Mouse (Mus musculus) layer of hippocampus, postnatal 25 days (tissue): Measurements from ENCODE around the gene Ap3b1. TPM values are rescaled to one million over a fixed set of nuclear protein-coding genes. Genes with fewer than 3 reads are reported as not detected.
A peak's percentile ranks its signal among the peaks of the same experiment; 100 is the strongest.
"Not testable (repeated sequence)": the region's sequence is repeated elsewhere in the genome, so short reads cannot be mapped to it uniquely, and the experiment has no call there.

Source experiments
- DNase-seq, 2 experiments: peaks; one replicate each; pipeline ENCODE4 v3.0.0; 2022; ENCODE audit warnings: mixed read lengths in 2 of 2, low spot score in 1 of 2; ENCODE audit errors: extremely low spot score in 1 of 2
- total RNA-seq, 2 experiments: library from RNA; stranded (reverse); gene quantifications; 2 replicates each; pipeline ENCODE4 v1.2.3; 2021

Ap3b1 gene
- total RNA-seq: 10 to 100 TPM; 51.4 to 57.4 TPM

DNA sequence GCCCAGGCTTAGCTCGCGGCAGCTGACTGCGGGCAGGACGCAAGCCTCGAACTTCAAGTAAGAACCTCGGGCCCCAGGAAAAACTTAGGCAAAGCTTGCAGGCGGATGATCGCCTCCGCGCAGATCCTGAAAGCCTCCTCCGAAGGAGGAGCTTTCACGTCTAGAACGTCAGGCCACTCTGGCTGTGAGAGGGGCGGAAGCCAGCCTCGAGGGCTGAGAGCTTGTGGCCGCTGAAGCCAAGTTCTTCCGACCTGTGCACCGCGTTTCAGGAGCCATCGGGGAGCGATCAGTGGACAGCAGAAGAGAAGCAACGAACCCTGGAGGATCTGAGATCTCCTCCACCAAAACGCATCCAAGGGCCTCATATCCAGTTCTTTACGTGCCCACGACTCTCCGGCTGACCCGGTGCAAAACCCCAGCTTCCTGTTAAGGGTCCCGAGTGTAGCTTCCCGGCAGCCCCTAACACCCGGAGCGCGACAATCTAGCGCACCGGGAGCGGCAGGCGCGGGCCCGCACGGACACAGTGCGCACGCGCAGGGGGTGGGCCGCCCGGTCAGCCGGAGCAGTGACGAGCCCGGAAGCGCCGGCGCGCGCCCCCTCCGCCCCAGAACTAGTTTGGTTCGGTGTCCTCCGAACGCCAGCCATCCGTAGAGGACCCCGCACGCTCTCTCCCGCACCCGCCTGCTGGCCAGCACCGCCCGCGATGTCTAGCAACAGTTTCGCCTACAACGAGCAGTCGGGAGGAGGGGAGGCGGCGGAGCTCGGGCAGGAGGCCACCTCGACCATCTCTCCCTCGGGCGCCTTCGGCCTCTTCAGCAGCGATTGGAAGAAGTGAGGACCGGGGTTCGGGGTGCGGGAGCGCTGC, at the start of gene Ap3b1:
Gene Ap3b1 (plus strand): TSS at position 560 of the 865 bp plus-strand sequence.
- DNase-seq: peak; percentile 84 to 90

DNA sequence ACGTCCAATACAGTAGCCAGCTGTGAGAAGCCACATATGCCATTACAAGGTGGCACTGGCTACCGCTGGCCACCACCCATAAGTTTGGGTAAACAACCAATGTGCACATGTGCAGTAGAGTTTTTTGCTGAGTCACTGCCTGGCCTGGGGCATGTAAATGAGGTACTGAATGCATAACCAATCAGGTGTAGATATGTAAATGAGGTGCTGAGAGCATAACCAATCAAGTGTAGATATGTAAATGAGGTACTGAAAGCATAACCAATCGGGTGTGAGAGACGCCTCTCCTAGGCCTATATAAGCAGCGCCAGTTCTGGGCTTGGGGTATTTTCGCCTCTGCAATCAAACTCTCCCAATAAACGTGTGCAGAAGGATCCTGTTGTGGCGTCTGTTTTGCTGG, 45.9 kb upstream of the Ap3b1 start:
- not testable (repeated sequence) for DNase-seq

DNA sequence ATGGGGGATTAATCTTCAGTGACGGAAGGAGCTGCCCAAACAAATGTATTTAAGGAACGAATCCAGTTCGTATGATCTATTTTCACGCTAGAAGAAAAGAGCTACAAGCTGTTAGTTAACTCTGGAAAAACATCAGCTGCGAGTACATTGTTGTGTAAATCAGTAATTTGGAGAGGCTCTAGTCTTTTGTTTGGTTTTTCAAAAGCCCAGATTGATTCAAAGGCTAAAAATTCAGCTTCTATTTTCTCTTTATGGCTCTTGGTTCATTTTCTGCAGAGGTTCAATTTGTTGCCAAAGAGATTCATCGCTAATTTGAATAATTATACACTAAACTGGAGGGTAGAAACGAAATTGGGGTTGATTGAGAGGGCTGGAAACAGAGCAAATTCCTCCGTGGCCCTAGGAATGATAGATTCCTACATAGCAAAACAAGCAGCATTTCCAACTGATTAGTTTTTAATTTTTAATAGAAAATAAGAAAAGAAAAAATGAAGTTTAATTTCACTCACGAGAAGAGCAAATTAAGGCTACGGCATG, 41.7 kb upstream of the Ap3b1 start:
- no peak for DNase-seq

DNA sequence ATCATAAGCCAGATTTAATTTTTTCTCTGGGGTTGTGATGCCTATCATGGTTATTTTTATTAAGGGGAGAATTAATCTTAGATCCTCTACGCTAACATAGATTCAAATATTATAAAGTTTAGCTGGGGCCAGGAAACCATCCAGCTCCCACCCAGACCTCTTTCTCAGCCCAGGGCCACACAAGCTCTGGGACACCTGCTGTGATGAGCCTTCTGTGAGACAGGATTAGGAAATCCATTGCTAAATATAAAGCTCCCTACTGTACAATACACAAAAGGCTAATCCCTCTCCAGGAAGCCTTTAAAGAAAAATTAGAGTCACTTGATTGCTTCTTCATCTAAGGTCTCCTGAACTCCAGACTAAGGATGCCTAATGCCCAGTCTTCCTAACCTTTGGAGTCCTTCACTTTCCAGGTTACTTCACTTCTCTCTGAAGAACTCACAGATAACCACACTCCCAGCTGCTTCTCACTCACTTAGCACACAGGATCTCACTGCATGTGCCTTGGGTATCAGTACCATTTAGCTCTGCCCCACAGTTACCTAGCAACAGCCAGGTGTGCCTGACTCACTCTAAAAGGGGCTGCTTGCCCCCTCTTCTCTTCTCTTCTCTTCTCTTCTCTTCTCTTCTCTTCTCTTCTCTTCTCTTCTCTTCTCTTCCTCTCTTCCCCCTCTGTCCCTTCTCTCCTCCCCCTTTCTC, 37.5 kb upstream of the Ap3b1 start:
- DNase-seq: no peak

DNA sequence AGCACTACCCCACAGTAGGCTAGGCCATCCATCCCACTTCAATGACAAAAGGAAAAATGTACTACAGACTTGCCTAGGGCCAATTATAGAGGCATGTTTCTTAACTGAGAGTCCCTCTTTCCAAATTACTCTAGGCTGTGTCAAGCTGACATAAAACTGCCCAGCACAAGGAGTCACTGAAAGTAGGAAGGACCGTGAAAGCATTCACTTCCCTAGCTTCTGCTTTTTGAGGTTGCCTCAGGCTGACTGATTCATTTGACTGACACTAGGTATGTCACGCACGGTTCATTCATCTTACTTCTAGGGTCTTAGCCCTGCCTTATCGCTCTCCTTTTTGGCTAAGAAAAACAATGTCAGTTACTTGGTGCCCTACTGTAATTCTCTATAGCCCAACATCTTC, 36.3 kb upstream of the Ap3b1 start:
- no peak for DNase-seq

DNA sequence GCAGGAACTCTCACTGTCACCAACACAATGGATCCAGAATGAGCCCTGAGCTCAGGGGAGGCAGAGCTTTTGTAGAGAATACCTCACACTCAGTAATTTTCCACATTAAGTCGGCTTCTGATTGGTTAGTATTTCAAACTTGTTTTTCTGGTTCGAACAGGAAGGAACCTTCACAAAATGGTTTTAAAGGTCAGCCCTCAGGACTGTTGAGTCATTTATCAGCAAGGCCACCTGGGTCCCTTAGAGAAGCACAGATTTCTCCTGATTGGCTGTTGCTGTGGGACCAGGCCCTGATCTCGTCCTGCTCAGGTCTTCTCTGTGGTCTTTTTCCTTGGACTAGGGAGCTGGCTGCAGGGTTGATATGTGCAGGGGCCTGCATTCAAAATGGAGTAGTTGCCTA, 30.7 kb upstream of the Ap3b1 start:
- no peak for DNase-seq

DNA sequence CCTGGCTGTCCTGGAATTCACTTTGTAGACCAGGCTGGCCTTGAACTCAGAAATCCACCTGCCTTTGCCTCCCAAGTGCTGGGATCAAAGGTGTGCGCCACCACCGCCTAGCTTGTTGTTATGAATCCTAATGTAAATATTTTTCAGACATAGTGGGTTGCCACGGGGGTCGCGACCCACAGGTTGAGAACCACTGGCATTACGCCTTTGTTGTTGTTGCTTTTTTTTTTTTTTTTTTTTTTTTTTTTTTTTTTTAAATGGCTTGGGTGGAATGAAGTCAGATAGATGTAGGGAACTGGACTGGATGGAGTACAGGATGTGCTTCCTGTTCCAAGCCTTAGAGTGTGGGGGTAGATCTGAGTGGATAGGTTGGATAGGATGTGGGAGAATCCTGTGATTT, 29.8 kb upstream of the Ap3b1 start:
- DNase-seq: not testable (repeated sequence)

DNA sequence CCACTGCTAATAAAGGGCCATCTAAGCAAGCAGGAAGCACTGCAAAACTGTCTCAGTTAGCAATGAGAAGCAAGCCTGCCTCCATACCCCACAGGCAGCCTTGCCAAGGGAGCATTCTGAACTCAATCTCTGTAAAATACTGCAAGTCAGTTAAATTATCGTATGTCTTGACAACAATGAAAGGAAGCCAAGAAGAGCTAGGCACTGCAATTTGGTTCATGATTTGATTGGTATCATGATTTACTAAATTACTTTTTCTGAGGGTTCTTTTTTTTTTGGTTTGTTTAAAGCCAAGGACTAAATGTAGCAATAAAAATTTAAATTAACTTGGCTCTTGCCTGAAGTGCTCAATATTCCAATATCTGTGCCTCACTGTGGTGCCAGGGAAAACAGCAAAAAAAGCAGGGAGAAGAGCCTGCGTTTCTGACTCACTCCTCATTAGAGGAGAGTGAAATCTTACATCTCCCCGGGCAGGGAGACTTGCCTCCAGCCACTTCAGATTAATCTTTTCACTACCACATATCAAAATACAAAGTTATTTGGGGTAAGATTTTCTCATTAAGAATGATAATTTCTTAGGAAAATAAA, 28.3 kb upstream of the Ap3b1 start:
- no peak for DNase-seq

DNA sequence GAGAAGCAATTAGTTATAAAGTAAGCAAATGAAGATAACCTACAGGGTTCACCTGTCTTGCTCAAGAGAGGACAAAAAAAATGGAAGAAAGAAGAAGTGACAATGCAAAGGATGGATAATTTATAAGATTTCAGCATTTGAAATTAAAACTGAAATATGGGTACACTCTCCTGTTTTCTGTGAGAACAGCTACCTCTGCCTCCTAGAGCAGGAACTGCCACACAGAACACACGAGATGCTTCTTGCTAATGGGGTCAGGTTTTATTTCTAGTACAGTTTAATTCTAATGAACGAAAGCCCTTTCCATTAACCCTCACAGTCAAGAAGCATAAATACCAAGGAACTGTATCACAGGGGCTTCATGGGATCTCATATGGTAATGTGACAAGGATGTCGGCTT, 20.4 kb upstream of the Ap3b1 start:
- no peak for DNase-seq

DNA sequence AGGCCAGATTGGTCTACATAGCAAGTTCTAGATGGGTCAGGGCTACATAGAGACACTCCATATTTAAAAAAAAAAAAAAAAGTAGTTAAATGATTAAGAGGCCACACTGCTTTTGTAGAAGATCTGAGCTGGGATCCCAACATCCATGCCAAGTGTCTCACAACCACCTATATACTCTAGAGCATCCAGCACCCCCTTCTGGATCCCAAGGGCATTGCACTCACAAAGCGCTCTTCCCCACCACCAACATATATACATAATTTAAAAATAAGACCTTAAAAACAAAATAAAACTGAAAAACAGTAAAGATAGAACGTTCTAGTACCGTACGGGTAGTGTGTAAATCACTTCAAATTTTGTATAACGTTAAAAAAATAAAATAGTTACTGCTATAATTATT, 15.6 kb upstream of the Ap3b1 start:
- no peak for DNase-seq

- not testable (repeated sequence) for DNase-seq
These were observed 14.2 kb upstream of the Ap3b1 start for GRCm38 (mm10) chr13:94344600-94344999.

DNA sequence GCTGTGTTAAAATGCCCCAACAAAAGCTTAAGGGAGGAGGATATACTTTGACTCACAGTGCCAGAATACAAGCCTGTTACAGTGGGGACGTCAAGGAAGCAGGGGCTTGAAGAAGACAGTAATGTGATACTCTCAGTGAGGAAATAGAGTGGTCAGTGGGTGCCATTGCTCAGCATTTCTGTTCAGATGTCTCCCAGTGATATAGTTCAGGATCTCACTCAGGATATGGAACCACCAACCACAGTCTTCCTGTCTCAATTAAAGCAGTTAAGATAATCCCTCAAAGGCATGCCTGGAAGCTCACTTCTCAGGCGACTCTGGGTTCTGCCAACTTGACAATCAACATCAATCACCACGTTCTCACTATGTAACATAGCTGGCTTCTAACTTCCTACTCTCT, 4.2 kb upstream of the Ap3b1 start:
- no peak for DNase-seq

DNA sequence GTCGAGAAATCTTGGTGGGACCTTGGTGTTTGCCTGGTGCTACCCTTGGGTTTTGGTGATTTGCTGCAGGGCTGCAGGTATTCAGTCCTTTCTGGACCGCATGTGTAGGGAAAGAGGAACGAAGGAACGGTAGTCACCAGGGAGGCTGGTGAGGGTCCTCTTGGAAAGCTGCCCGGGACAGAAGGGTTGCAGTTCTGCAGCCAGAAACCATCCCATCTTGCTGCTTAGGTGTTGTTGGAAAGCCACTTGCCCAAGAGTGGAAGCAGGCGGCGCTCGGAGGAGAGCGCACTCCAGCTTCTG, 709 bp upstream of the Ap3b1 start:
- DNase-seq: no peak

GRCm38 (mm10) chr13:94359282-94359920, 641 bp downstream of the Ap3b1 start:
- DNase-seq: no peak

DNA sequence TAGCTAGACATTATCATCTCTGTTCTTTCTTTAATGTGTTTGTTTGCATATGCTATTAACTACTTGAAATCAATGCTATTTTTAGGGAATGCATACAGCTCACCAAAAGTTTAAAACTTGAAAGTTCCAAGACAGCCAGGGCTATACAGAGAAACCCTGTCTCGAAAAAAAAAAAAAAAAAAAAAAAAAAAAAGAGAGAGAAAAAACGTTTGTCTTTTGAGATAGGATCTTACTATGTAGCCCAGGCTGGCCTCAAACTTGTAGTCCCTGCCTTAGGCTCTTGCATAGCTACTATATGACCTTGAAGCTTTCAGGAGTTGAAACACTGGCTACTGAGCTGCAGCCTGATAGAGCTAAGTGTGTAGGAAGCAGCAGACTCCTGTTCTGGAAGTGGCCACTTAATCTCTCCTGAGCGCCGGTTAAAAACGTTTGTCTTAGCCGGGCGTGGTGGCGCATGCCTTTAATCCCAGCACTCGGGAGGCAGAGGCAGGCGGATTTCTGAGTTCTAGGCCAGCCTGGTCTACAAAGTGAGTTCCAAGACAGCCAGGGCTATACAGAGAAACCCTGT, 2.3 kb downstream of the Ap3b1 start:
- DNase-seq: not testable (repeated sequence)

DNA sequence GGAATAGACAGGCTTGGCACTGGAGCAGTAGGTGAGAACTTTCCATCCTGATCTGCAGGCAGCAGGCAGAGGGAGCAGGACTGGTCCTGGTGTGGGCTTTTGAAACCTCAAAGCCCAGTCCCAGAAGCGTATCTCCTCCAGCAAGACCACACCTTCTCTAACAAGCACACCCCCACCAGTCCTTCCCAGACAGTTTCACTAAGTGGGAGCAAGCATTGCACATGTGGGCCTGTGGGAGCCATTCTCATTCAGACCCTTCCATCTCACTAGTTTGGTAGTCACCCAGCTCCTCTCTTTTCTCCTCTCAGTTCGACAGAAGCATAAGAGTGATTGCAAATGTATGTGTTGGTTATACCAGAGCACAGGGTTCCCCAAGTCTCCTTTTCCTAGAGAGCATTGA, 5.6 kb downstream of the Ap3b1 start:
- DNase-seq: no peak

DNA sequence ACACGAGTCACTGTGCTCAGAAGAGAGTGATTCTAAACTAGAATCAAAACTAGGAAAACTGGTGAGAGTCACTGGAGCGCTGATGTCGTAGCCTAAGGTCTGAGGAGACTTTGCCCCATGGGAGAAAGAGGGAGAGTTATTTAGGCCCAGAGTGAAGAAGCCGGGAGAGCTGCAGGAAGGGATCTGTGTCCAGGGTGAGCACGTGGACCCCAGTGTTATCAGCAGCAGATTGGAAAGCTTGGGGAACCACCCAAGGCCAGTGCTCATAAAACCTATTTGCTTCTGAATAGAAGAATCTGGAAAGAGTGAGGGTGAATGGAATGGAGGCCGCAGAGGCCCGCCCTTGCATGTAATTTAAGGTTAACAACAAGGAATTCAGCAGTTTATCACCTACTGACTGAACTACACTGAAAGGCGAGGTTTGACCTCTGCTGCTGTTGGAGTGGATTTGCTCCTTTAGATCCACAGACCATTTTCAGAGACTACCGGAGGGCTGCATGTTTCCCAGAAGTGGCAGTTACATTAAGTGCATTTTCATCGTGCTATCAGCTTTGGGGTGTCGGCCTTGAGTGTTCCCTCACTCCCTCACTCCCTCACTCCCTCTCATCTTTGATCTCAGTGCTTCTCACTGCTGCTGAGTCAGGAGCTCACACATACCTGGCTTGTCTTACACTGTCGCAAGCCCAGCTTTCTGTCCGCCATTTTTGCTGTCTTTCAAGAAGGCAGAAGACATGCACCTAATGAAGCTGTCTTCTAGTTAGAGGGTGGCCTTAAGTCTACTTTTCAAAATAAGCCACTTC, 6.5 kb downstream of the Ap3b1 start:
- no peak for DNase-seq

DNA sequence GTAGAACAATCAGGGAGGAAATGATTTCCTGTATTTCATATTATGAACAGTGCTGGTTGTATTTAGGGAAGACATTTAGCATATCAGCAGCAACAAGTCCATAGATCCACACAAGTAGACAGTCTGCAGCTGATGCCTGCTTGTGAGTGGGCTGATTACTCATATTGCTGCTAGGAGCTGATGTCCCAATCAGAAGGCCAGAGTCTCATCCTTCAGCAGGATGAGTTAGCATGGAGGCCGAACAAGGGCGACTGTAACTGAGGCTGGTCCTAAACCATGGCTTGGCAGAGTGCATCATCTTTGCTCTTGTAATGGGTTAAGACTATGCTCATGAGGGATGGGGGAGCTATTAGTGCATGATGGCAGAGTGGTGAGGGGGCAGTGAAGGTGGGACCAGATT, 9.1 kb downstream of the Ap3b1 start:
- no peak for DNase-seq

DNA sequence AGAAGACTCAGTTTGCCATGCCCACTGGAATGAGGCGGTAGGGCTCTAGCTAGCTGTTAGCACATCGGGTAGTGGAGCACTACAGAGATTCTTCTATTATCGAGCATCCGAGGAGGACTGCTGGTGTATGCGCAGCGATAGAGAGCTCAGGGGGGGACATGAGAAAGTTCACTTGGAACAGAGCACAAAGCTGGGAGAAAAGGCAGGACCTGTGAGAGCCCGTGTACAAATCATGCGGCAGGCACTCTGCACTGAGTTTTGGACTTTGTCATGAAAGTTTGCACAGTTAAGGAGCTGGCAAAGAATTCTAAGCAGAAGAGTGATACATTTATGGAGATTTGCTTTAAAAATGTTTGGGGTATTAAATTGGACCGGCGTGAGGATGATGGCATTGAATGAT, 11.8 kb downstream of the Ap3b1 start:
- no peak for DNase-seq

DNA sequence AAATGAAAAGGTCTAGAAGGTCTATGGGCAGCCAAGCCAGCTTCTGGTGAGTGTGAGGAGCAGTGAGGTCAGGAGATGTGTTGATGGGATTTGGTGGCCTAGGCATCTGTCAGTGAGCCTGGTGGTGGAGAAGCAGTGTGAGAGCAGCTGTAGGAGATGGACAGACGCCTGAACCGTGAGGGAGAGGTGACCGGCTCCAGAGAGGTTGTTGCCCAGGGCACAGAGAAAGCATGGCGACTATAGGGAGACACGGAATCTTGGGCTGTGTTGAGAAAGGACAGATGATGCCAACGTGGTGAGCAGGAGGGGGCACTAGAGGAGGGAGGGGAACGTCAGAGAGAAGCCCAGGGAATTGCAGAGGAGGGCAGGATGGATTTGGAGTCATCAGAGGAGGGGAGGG, 13.3 kb downstream of the Ap3b1 start:
- no peak for DNase-seq
